ENCODE assay signal across 21 mouse cellular contexts in the genomic region with DNA sequence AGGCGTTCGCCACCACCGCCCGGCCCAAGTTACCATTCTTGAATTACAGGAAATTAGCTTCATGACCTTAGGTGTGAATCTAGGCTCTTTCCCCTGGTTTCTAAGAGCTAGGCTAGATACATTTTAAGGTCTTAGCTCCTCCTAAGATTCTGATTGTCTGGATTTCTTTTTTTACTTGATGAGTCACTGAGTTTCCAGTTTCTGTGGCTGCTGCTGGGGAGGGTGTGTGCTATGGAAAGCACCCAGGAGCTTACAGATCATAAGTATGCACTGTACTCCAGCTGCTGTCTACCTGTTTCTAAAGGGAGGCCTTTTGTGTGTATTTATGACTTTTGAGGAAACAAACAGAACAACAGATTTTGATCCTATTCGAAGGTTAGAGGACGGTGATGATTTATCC. TPM values are rescaled to one million over a fixed set of nuclear protein-coding genes. Genes with fewer than 3 reads are reported as not detected.
DNase-seq lines count a peak whose midpoint lies in the region; ATAC-seq lines count a peak whose summit lies in the region.
"Had no signal": no experiment of that assay in that cellular context is flagged by ENCODE, and none has a peak within 500 bp of the region (broad histone marks: within the 10 kb centered on the region; RNA-seq: fewer than 3 reads in every experiment).

No protein-coding gene starts in this region.

- DNase-seq in frontal cortex, postnatal 10 days (ENCODE audit: low spot score in 2 of 2) = no peak
- DNase-seq in 3T3-L1 (ENCODE audit: low read depth, low spot score) (peak; percentile 76), MN1 (ENCODE audit: low spot score) (peak; percentile 24)
- peak; percentile 42 for DNase-seq in telencephalon, adult 2 months (ENCODE audit: low read depth, low spot score)
- no peak for DNase-seq in thymus, adult 18-20 months
- DNase-seq: adrenal gland, adult 2 months; adrenal gland, postnatal 14 days; cerebellum, adult 11-12 months; cerebellum, adult 8-10 months; cerebellum, postnatal 14 days; forebrain, postnatal 0 days; gastrocnemius, postnatal 25 days; heart, adult 18-20 months; heart, postnatal 10 days; heart, postnatal 36 days had no signal

- ATAC-seq in frontal cortex, adult (ENCODE audit: low TSS enrichment) = peak; percentile 94
- ATAC-seq in erythroid progenitor cell, adult 5-6 weeks (replicated peaks; ENCODE audit: low FRiP score, poor library complexity, severe bottlenecking) = no peak
- ATAC-seq: CD4-positive, CD25-positive, alpha-beta regulatory T cell, adult 4 months; forebrain, embryonic 14.5 days; forebrain, postnatal 0 days; hindbrain, embryonic 16.5 days; intestine, embryonic 15.5 days had no signal

RNA-seq across cellular contexts. Expression of a gene that starts 13.3 kb away (rescaled TPM):
- 58.7 and 62.3 TPM in 2 replicates for total RNA-seq in erythroid progenitor cell, adult 5-6 weeks (2015; ENCODE audit: low replicate concordance)
- total RNA-seq in erythroid progenitor cell, adult 5-6 weeks (2017; ENCODE audit: low replicate concordance) = 71.9 and 86.0 TPM in 2 replicates

RNA-seq across cellular contexts. Expression of a gene that starts 51.0 kb away (rescaled TPM):
- total RNA-seq in erythroid progenitor cell, adult 5-6 weeks (2015; ENCODE audit: low replicate concordance) = 50.1 and 115 TPM in 2 replicates
- 12.6 and 53.1 TPM in 2 replicates for total RNA-seq in erythroid progenitor cell, adult 5-6 weeks (2017; ENCODE audit: low replicate concordance)

RNA-seq across cellular contexts. Expression of a gene that starts 52.6 kb away (rescaled TPM):
- total RNA-seq in erythroid progenitor cell, adult 5-6 weeks (2015; ENCODE audit: low replicate concordance) = 69.2 and 70.4 TPM in 2 replicates
- total RNA-seq in erythroid progenitor cell, adult 5-6 weeks (2017; ENCODE audit: low replicate concordance) = 18.5 and 40.2 TPM in 2 replicates

RNA-seq across cellular contexts. Expression of a gene that starts 57.2 kb away (rescaled TPM):
- total RNA-seq in erythroid progenitor cell, adult 5-6 weeks (2015; ENCODE audit: low replicate concordance) = 11.9 and 22.2 TPM in 2 replicates
- 21.4 and 31.5 TPM in 2 replicates for total RNA-seq in erythroid progenitor cell, adult 5-6 weeks (2017; ENCODE audit: low replicate concordance)

RNA-seq across cellular contexts. Expression of a gene that starts 57.5 kb away (rescaled TPM):
- 14.8 and 18.9 TPM in 2 replicates for total RNA-seq in erythroid progenitor cell, adult 5-6 weeks (2015; ENCODE audit: low replicate concordance)
- total RNA-seq in erythroid progenitor cell, adult 5-6 weeks (2017; ENCODE audit: low replicate concordance) = 9.9 and 13.8 TPM in 2 replicates

Comparison
In these comparisons a context has a peak if more than half of its experiments do, and no peak if none do; other contexts are left out.
1. DNase-seq: peak in 3T3-L1 (single experiment), MN1 (single experiment) and telencephalon, adult 2 months (single experiment); none in frontal cortex, postnatal 10 days (0 of 2) and thymus, adult 18-20 months (0 of 2).